Mouse (Mus musculus) liver, adult (tissue): ENCODE measurements at regions not wholly inside any gene's neighbourhood (a gene's known extent, or its start where the extent isn't known, plus 50 kb on each side); places are given as distances from the start of the nearest gene placed in this dataset.

Experiments used
- GATA4 ChIP-seq: IDR thresholded peaks from 2 replicates; pipeline ENCODE4 v1.6.1; 2014; ENCODE audit warnings: mild to moderate bottlenecking, low read length; ENCODE audit not compliant: insufficient replicate concordance

DNA sequence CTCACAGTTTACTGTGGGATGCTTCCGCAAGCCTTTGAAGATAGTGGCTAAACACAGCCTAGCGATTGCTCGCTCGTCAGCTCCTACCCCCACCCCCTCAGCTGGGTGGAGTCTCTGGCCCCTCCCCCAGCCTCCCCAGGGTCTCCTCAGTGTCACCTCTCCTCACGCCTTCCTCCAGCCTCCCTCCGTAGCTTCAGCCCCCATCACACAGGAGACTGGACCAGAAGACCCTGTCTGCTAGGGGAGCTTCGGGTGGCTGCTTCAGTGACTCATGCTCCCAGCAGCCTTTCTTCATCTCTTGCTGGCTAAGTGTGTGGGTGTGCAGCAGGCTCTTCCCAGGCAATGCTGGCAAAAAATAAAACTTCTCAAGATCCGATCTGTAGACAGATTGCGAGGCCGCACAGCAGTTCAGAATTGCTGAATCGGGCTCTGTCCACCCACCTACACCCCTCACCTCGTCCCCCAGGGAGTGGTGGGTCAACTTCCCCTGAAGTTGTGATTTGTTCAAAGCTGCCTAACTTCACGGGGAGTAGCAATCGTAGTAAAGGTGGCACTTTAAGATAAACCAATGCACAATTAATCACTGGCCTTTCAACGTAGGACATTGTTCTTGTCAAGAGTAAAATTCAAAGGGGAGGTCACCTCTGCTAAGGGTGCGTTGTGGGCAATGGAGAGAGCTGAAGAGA lies 61.2 kb upstream of the Ankrd28 start:
- no peak for TF ChIP-seq GATA4

DNA sequence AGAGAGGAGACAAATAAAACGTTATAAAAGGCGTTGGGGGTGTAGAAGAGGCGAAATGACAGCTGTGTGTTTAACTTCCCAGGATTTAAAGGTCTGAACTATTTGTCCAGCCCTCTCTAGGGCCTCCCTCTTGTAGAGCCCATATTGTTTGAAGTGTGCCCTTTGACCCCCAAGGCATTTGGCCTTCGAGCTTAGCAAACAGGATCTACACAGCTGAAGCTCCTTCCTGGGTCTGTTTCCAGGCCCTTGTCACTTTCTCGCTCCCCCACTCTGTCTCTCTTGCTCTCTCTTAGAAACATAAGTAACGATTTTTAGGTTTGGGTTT lies 61.7 kb upstream of the Ankrd28 start:
- no peak for TF ChIP-seq GATA4

DNA sequence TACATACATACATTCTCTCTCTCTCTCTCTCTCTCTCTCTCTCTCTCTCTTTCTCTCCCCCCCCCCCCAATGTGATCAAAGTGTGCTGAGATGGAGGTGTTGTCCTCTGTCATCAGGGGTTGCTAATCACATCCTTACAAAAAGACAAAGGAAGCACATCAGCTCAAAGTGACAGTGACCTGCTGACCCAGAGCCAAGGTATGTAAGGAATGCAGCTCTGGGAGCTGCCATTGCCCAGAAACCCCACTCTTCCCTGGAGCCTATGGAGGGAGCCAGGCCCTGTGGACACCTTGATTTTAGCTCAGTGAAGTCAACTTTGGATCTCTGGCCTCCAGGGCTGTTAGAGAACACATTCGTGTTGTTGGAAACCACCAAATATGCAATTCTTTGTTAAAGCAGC lies 66.0 kb upstream of the Ankrd28 start:
- TF ChIP-seq GATA4, result no peak

DNA sequence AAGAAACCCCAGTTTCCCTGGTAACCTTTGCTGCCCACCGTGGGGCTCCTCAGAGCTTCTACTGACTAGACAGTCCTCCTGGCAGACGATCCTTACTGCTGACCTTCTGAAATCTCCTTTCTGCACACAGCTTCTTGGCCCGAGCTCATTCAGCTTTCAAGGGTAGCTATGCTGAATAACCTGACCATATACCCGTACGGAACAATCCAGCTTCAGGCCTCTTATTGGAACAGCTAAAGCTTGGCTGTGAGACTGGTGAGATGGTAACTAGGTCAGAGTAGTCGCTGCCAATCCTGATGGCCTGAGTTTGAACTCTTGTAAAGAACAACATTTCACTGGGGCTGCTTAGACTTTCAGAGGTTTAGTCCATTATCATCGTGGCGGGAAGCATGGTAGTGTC lies 69.1 kb upstream of the Ankrd28 start:
- no peak for TF ChIP-seq GATA4

DNA sequence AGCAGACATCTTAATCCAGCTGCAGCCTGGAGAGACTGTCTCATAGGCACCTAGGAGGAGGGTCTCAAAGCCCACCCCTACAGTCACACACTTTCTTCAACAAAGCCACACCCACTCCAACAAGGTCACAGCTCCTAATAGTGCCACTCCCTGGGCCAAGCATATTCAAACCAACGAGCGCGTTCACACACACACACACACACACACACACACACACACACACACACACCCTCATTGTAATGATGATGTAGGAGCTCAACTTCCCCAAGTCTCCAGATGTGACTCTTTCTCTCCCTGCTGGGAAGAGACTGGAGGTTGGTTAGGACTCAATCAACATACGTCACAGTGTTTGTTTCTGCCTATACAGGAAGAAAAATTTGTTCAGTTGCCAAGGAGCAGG lies 69.5 kb upstream of the Ankrd28 start:
- TF ChIP-seq GATA4, result no peak

DNA sequence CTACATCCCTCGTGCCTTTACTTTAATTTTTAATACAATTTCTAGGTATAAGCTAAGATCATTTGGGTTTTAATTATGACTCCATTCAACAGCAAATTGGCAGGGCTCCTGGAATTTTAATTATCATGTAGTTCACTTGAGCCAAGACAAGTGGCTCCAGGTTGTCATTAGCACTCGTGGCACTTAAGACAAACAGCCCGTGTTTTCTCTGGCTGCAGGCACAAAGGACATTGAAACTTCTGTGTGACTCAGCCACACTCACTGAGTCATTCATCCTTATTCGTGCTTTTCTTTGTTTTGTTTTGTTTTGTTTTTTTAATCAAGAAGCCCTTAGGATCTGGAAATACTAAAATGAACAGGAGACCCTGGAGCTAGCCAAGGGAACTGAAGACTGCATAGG lies 71.5 kb upstream of the Ankrd28 start:
- no peak for TF ChIP-seq GATA4

DNA sequence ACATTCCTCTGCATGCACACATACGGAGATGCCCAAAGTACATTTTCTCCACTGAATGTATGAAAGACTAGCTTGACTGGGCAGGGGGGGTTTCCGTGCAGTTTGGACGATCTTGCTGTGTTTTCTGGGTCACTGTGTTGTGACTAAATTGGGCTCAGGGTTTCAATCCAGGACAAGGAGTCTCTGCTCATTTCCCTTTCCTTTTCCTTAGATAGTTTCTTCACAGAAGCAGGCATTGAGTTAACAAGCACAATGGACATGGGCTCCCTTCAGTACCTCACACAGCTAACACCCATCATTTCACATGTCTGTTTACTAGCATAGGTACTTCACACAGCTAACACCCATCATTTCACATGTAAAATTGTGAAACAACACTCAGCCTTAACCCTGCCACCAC lies 73.2 kb upstream of the Ankrd28 start:
- peak; percentile 66; the same call in 1 of the 2 replicates for TF ChIP-seq GATA4

DNA sequence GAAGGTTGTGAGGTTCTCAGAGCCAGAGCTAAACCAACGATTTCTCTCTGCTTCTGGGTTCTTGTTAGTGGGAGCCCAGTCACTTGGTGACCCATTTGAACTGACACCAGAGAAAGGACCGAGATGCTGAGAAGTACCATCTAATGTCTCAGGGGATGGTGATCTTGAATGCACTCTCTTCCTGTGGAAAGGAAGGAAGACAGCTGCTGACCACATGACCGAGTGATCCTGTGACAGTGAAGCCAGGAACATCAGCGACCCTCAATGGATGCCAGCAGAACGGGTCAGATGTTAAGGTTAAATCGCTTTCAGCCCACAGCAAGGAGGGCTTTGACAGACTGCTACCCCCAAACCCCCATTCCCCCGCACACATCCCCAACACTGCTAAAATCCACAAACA lies 78.1 kb upstream of the Ankrd28 start:
- TF ChIP-seq GATA4, result no peak

DNA sequence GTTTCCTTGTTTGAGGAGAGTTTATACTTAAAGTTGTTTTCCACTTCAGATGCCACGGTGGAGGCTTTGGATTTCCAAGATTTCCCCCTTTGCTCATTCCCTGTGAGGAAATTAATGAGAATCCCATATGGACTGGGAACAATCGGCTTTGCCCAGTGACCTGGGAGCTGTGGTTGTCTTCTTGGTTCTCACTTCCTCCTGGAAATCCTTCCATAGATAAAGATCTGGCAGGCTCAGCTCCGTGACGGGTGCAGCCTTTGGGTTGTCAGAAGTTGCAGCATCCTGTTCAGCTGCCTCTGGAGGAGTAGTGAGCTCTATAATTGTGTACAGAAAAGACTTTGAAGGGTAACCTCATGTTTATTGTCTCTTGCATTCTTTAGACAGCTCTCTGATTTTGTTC lies 78.8 kb upstream of the Ankrd28 start:
- TF ChIP-seq GATA4, result peak; percentile 46; the same call in 1 of the 2 replicates

DNA sequence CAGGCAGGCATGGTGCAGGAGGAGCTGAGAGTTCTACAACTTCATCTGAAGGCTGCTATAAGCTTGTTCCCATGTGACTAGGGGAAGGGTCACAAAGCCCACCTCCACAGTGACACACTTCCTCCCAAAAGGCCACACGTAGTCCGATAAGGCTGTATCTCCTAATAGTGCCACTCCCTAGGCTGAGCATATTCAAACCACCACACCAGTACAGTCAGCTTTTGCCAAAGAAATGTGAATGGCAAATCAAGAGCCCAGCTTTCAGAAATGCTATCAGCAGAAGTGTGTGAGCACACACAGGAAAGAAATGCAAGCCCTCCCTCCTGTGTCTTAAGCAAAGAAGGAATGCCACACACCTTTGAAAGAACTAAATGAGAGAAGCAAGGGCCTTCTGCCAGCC lies 80.4 kb upstream of the Ankrd28 start:
- TF ChIP-seq GATA4, result no peak

DNA sequence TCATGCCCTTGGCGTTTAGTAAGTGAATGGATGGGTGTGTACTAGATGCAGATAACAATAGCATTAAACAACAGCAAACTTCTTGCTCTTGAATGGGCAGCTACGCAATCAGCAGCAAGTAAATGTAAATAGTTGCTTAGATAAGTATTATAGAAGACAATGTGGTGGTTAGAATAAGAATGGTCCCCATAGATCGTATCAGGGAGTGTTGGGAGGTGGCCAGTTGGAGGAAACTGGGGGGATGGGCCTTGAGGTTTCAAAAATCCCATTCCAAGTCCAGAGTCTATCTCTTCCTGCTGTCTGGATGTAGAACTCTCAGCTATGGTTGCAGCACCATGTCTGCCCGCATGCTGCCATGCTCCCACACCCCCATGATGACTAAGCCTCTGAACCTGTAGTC lies 88.0 kb upstream of the Ankrd28 start:
- no peak for TF ChIP-seq GATA4

DNA sequence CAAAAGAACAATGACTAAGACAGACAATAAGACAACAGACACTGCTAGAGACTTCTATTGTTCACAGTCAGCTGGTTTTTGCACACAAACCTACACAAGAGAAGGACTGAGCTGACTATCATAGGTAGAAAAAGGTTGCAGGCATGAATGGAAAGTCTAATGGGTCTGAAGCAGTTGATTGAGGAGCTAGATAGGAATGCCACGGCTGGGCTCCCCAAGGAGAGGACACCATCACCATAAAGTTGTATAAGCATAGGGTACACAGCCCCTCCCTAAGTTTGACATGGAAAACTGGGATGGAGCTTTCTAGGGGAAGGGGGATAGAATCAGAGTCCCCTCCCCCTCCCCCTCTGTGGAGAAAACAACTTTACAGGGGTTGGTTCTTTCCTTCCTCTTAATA lies 88.5 kb upstream of the Ankrd28 start:
- TF ChIP-seq GATA4, result no peak

DNA sequence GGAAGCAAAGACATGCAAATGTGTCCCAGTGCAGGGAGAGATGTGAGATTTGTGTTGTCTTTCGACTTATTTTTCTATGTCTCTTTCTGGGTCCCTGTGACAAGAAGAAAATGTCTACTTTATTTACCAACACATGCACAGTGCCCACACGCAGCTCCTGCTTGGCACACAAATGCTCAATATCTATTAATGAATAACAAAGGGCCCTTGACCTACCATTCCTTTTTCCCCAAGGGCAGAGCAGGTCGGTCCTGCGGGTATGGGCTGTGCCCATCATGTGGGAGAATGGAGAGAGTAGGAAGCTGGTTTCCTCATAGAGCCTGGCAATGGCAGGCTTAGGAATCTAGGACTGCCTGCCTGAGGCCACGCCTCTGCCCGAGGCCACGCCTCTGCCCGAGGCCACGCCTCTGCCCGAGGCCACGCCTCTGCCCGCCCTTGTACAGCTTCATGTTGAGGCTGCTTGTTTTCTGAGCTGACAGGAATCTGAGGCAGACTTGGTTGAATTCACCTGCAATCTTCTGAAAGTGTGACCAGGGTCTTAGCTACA lies 98.8 kb upstream of the Ankrd28 start:
- TF ChIP-seq GATA4, result no peak

DNA sequence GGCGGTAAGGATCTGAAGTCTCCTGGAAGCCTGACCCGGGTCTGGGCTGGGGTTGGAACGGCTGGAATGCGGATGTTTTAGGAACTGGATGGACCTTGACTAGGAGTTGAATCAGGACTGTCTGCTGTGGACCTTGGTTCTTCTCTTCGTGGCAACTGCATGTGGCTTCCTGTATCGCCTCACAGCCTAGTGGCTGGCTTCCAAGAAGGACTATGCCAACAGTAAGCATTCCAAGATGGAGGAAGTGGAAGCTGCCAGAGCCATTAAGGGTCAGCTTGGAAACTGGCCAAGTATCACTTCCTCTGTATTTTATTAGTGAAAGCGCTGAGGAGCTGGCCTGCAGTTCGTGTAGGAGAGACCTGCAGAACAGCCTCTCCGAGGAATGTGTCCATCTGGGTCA lies 98.4 kb upstream of the Galnt15 start:
- no peak for TF ChIP-seq GATA4

DNA sequence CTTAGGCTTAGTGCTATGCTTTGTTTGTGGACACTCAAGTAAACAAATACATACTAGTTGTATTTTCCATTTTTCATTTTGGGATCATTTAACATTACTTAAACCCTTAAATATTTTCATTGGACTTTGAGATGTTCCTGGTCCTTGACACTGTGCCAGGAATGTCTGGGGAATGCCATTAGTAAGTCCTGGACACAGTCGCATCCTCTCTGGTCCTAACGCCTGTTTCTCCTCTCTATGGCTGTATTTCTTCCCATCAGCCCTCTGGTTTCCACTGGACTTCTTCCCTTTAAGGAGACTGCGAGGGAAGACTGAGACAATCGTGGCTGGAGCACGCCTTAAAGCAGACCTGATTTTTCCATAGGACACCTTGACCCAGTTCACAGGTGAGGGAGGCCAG lies 96.8 kb upstream of the Galnt15 start:
- no peak for TF ChIP-seq GATA4

DNA sequence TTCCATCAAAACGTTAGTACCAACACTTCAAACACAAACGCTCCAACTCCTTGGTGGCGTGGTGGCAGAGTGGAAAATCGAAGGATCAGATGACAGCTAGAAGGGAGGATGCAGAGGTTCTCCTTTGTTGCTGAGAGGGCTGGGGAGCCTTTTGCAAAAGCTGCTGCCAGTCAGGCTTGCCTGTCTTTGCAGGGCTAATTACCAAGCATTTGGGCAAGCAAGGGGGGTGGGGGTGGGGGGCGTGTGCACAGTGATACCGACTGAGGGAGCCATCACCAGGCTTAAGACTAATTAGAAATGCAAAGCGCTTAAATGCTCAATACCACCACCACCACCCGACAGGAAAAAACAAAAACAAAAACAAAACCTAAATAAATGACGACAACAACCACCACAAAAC lies 95.3 kb upstream of the Galnt15 start:
- TF ChIP-seq GATA4, result no peak

DNA sequence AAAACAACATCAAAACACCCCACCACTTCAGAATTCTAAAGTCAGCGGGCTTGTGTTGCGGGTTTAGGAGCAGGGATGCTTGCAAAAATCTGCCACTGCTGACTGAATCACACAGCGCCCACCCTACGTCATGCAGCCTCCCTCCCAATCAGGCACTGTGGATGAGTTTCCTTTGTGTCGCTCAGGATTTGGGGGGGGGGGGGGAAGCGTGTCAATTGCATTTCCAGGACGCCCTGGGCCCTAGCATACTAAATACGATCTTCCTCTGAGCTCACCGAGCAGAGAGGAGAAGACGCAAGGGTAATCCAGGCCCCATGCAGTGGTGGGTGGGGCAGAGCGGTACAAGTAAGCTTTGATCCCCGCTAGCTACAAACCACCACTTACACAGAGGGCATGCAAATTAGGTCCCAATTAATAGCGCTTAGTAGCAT lies 94.9 kb upstream of the Galnt15 start:
- TF ChIP-seq GATA4, result no peak
